Mouse (Mus musculus): Measurements from ENCODE around the gene Slc8a3. TPM values are rescaled to one million over a fixed set of nuclear protein-coding genes. Genes with fewer than 3 reads are reported as not detected.

Gene Slc8a3
- polyA plus RNA-seq (2017; shearing (Covaris generic)) = not detected

DNA sequence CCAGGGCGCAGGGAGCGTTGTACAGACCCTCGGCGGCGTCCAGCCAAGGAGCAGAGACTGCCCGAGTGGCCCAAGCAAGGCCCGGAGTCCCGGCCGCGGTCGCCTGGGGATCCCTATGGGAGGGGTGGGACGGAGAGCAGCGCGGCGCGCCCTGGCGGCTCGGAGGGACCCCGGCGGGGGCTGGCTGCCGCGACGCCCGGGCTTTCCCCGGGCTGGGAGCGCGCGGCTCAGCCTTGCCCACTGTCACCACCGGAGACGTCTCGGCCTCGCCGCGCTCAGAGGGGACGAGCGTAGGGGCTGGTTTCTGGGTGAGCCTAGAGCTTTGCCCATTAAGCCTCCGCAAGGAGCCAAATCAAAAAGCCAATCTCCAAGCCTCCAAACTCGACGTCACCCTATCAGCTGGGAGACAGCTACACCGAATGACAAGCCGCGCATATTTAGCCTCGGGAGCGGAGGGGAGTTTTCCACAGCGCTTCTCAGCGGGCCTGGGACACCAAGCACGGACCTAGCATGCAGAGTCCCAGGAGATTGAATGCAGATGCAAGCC is at the start of gene Slc8a3:
Gene Slc8a3 (minus strand): TSS at position 306 of the 547 bp plus-strand sequence.

GRCm38 (mm10) chr12:81379364-81379763 is 46.4 kb upstream of the Slc8a3 start, which contains the start of gene Gm4787:
Gm4787 (minus strand) TSS chr12:81379464.

Other genes with a start within 250 kb of the Slc8a3 start
- under 1 TPM in 1 of 2 experiments, not detected in 1; 0.99 TPM for gene Gm4787, start 46.3 kb upstream of the Slc8a3 start, polyA plus RNA-seq (2017; shearing (Covaris generic))
- 1 to 10 TPM in 1 of 2 experiments, under 1 TPM in 1; 0.36 to 1.0 TPM for gene Adam4, start 88.8 kb upstream of the Slc8a3 start, polyA plus RNA-seq (2017; shearing (Covaris generic))
- gene Cox16, start 151.9 kb upstream of the Slc8a3 start, polyA plus RNA-seq (2017; shearing (Covaris generic)) = 100 to 1,000 TPM; 161 to 216 TPM
- 10 to 100 TPM in 1 of 2 experiments, 1 to 10 TPM in 1; 9.9 to 12.3 TPM for gene Gm20498, start 199.7 kb upstream of the Slc8a3 start, polyA plus RNA-seq (2017; shearing (Covaris generic))
- 10 to 100 TPM; 42.5 to 57.7 TPM for gene Synj2bp, start 199.7 kb upstream of the Slc8a3 start, polyA plus RNA-seq (2017; shearing (Covaris generic))
- gene Adam21, start 235.3 kb upstream of the Slc8a3 start, polyA plus RNA-seq (2017; shearing (Covaris generic)) = under 1 TPM; 0.30 to 0.34 TPM

Measured in activated CD4-positive, CD25-positive, alpha-beta regulatory T cell (primary cell).